Mouse (Mus musculus): Measurements from ENCODE around the gene Afp. TPM values are rescaled to one million over a fixed set of nuclear protein-coding genes. Genes with fewer than 3 reads are reported as not detected.

Afp gene
- polyA plus RNA-seq, 1 experiment from 2014 or later: 1.6 TPM

- TF ChIP-seq CTCF (IDR thresholded peaks at IDR 0.05) (no peak), EP300 (IDR thresholded peaks at IDR 0.05) (no peak)
- no peak overlapping the region for H3K9ac ChIP-seq (replicated peaks; ENCODE audit: low read depth)
- no peaks in the 10 kb centered on the region for H3K27me3 ChIP-seq (replicated peaks; ENCODE audit: insufficient read depth, low read length)
- DNase-seq (ENCODE audit: low spot score) (no peak), ATAC-seq (no peak)
- H3K4me3 ChIP-seq (ENCODE audit: low read depth, low read length): no peak overlapping the region
- no peaks in the 10 kb centered on the region for H3K36me3 ChIP-seq (ENCODE audit: insufficient read depth, low read length)
- H3K4me2 ChIP-seq (replicated peaks; ENCODE audit: low read depth, low read length): no peak overlapping the region
- 89% methylated on average over 5 of the region's 5 CpGs for WGBS
- no peak overlapping the region for H3K27ac ChIP-seq (ENCODE audit: low read length)
- H3K4me1 ChIP-seq (ENCODE audit: insufficient read depth, low read depth, low read length): no peaks in the 10 kb centered on the region
- H3K9me3 ChIP-seq (ENCODE audit: low read length): no peaks in the 10 kb centered on the region
Measured at GRCm38 (mm10) chr5:90509828-90510592, 19.5 kb downstream of the Afp start.

- TF ChIP-seq CTCF (IDR thresholded peaks at IDR 0.05): no peak
- TF ChIP-seq EP300 (IDR thresholded peaks at IDR 0.05): no peak
- Histone ChIP-seq H3K27me3 (replicated peaks; ENCODE audit: insufficient read depth, low read length) (no peaks in the 10 kb centered on the region), H3K27ac (ENCODE audit: low read length) (no peak overlapping the region), H3K9ac (replicated peaks; ENCODE audit: low read depth) (no peak overlapping the region), H3K4me3 (ENCODE audit: low read depth, low read length) (no peak overlapping the region), H3K36me3 (ENCODE audit: insufficient read depth, low read length) (no peaks in the 10 kb centered on the region), H3K4me2 (replicated peaks; ENCODE audit: low read depth, low read length) (no peak overlapping the region), H3K9me3 (ENCODE audit: low read length) (no peaks in the 10 kb centered on the region), H3K4me1 (ENCODE audit: insufficient read depth, low read depth, low read length) (no peaks in the 10 kb centered on the region)
- ATAC-seq: no peak
- WGBS: 75% methylated on average over 6 of the region's 6 CpGs
- DNase-seq (ENCODE audit: low spot score): no peak
Measured at GRCm38 (mm10) chr5:90512288-90512955, 21.9 kb downstream of the Afp start.

DNA sequence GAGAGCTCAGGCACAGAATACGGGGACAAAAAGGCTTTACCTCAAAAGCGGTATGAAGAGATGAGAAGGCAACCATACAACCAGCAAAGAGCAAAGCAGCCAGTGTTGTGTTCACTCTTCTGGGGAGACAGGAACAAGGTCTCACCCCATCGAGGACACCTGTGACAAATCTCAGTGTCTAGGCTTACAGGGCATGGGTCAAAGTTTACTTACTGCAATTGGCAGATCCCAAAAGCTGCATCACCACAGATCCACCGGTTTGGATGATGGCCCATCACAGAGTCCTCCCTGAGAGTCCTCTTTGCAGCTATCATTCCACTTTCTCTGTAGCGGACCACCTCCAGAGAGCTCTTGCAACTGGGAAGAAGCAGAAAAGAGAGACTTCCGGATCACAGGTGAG, 25.0 kb downstream of the Afp start:
- Histone ChIP-seq H3K36me3 (ENCODE audit: insufficient read depth, low read length) (no peaks in the 10 kb centered on the region), H3K4me1 (ENCODE audit: insufficient read depth, low read depth, low read length) (no peaks in the 10 kb centered on the region), H3K4me2 (replicated peaks; ENCODE audit: low read depth, low read length) (no peak overlapping the region), H3K27me3 (replicated peaks; ENCODE audit: insufficient read depth, low read length) (no peaks in the 10 kb centered on the region), H3K27ac (ENCODE audit: low read length) (no peak overlapping the region), H3K9me3 (ENCODE audit: low read length) (no peaks in the 10 kb centered on the region), H3K9ac (replicated peaks; ENCODE audit: low read depth) (no peak overlapping the region), H3K4me3 (ENCODE audit: low read depth, low read length) (no peak overlapping the region)
- TF ChIP-seq EP300 (IDR thresholded peaks at IDR 0.05): no peak
- no peak for TF ChIP-seq CTCF (IDR thresholded peaks at IDR 0.05)
- 86% methylated on average over 6 of the region's 6 CpGs for WGBS
- DNase-seq (ENCODE audit: low spot score): no peak
- ATAC-seq: no peak

DNA sequence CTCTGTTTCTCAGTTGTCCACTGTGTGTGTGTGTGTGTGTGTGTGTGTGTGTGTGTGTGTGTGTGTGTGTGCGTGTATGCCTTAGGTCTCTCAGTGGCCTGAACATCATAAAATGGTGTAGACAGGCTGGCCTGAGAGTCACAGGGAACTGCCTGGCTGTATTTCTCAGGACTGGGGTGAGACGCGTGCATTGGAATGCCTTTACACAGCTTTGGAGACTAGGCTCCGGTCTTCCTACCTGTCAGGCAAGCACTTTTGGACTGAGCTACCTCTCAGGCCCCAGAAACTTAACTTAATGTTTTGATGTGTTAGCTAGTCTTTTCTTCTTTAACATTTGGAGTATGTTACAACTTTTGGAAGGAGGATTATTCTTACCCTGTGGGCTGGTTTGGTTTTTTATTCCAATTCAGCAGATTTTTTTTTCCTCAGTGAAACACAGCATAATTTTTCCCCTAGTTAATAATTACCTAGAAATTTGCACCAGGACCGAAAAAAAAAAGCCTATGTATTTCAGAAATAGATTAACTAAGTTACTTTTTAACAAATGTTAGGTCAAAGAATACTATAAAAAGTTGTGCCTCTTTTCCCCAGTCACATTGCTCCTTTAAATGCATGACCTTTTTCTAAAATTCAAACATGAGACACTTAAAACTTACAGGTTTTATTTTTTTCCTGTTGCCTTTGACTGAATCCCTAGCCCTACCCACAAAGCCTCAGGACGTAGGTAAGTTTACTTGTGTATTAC, 28.0 kb downstream of the Afp start, which contains the start of gene Afm:
Gene Afm, plus strand, starts transcription at position 577 of the 745 bp plus-strand sequence.
- Histone ChIP-seq H3K9me3 (ENCODE audit: low read length) (no peaks in the 10 kb centered on the region), H3K9ac (replicated peaks; ENCODE audit: low read depth) (no peak within 1 kb of the TSS), H3K4me2 (replicated peaks; ENCODE audit: low read depth, low read length) (no peak within 1 kb of the TSS), H3K4me1 (ENCODE audit: insufficient read depth, low read depth, low read length) (no peaks in the 10 kb centered on the region), H3K4me3 (ENCODE audit: low read depth, low read length) (no peak within 1 kb of the TSS), H3K36me3 (ENCODE audit: insufficient read depth, low read length) (no peaks in the 10 kb centered on the region), H3K27me3 (replicated peaks; ENCODE audit: insufficient read depth, low read length) (no peaks in the 10 kb centered on the region), H3K27ac (ENCODE audit: low read length) (no peak within 1 kb of the TSS)
- no peak for TF ChIP-seq EP300 (IDR thresholded peaks at IDR 0.05)
- no peak for TF ChIP-seq CTCF (IDR thresholded peaks at IDR 0.05)
- WGBS: 46% methylated on average over 6 of the region's 6 CpGs
- DNase-seq (ENCODE audit: low spot score): no peak
- no peak for ATAC-seq

- Histone ChIP-seq H3K27ac (ENCODE audit: low read length) (no peak overlapping the region), H3K27me3 (replicated peaks; ENCODE audit: insufficient read depth, low read length) (no peaks in the 10 kb centered on the region), H3K4me3 (ENCODE audit: low read depth, low read length) (no peak overlapping the region), H3K4me2 (replicated peaks; ENCODE audit: low read depth, low read length) (no peak overlapping the region), H3K36me3 (ENCODE audit: insufficient read depth, low read length) (no peaks in the 10 kb centered on the region), H3K9me3 (ENCODE audit: low read length) (no peaks in the 10 kb centered on the region), H3K4me1 (ENCODE audit: insufficient read depth, low read depth, low read length) (no peaks in the 10 kb centered on the region), H3K9ac (replicated peaks; ENCODE audit: low read depth) (no peak overlapping the region)
- WGBS: 75% methylated on average over 8 of the region's 8 CpGs
- no peak for ATAC-seq
- no peak for DNase-seq (ENCODE audit: low spot score)
- TF ChIP-seq EP300 (IDR thresholded peaks at IDR 0.05): no peak
- no peak for TF ChIP-seq CTCF (IDR thresholded peaks at IDR 0.05)
Measured at GRCm38 (mm10) chr5:90551191-90551590, 60.7 kb downstream of the Afp start.

- H3K4me2 ChIP-seq (replicated peaks; ENCODE audit: low read depth, low read length): no peak overlapping the region
- WGBS: 64% methylated on average over 3 of the region's 3 CpGs
- H3K4me3 ChIP-seq (ENCODE audit: low read depth, low read length): no peak overlapping the region
- no peak for ATAC-seq
- no peak for TF ChIP-seq EP300 (IDR thresholded peaks at IDR 0.05)
- TF ChIP-seq CTCF (IDR thresholded peaks at IDR 0.05): no peak
- H3K4me1 ChIP-seq (ENCODE audit: insufficient read depth, low read depth, low read length): no peaks in the 10 kb centered on the region
- H3K9me3 ChIP-seq (ENCODE audit: low read length): no peaks in the 10 kb centered on the region
- H3K27ac ChIP-seq (ENCODE audit: low read length): no peak overlapping the region
- no peak overlapping the region for H3K9ac ChIP-seq (replicated peaks; ENCODE audit: low read depth)
- H3K36me3 ChIP-seq (ENCODE audit: insufficient read depth, low read length): no peaks in the 10 kb centered on the region
- H3K27me3 ChIP-seq (replicated peaks; ENCODE audit: insufficient read depth, low read length): no peaks in the 10 kb centered on the region
- no peak for DNase-seq (ENCODE audit: low spot score)
Measured at GRCm38 (mm10) chr5:90556052-90556451, 65.5 kb downstream of the Afp start.

Other genes with a start within 250 kb of the Afp start
- gene Ankrd17, start 124.2 kb upstream of the Afp start, polyA plus RNA-seq (2015; fragmentation: Nextera tagmentation; extraction: Ambion mirVana): 16.0 and 17.3 TPM in 2 replicates
- gene Gm9958, start 123.5 kb upstream of the Afp start, polyA plus RNA-seq (2015; fragmentation: Nextera tagmentation; extraction: Ambion mirVana): 5.3 and 5.8 TPM in 2 replicates
- gene Alb, start 29.8 kb upstream of the Afp start, polyA plus RNA-seq (2015; fragmentation: Nextera tagmentation; extraction: Ambion mirVana): 2.1 and 3.2 TPM in 2 replicates
- gene Afm, start 28.2 kb downstream of the Afp start, polyA plus RNA-seq (2015; fragmentation: Nextera tagmentation; extraction: Ambion mirVana): not detected in 2 replicates
- not detected in 2 replicates for gene 5830473C10Rik, start 70.4 kb downstream of the Afp start, polyA plus RNA-seq (2015; fragmentation: Nextera tagmentation; extraction: Ambion mirVana)
- 6.8 and 8.6 TPM in 2 replicates for gene Rassf6, start 149.9 kb downstream of the Afp start, polyA plus RNA-seq (2015; fragmentation: Nextera tagmentation; extraction: Ambion mirVana)